Mouse (Mus musculus) heart, embryonic 13.5 days (tissue): ENCODE results near the gene Gclm. TPM values are rescaled to one million over a fixed set of nuclear protein-coding genes. Genes with fewer than 3 reads are reported as not detected.
"Not testable (repeated sequence)": the region's sequence is repeated elsewhere in the genome, so short reads cannot be mapped to it uniquely, and the experiment has no call there.

Experiments used
- ATAC-seq: fragments of 200-750 bp; cut with Nextera tagmentation; 2 replicates; pipeline ENCODE4 v1.8.0; 2017; ENCODE audit warnings: moderate TSS enrichment; ENCODE audit not compliant: insufficient number of reproducible peaks, low FRiP score, low TSS enrichment; ENCODE audit errors: extremely low read depth
- H3K27ac ChIP-seq: fragments of 300-500 bp; sonication (generic); replicated peaks from 2 replicates; pipeline ENCODE4 v1.5.1; 2015; ENCODE audit warnings: moderate library complexity, mild to moderate bottlenecking, inconsistent platforms
- H3K27me3 ChIP-seq: fragments of 300-500 bp; sonication (generic); replicated peaks from 2 replicates; pipeline ENCODE4 v1.6.1; 2015; ENCODE audit warnings: mild to moderate bottlenecking, inconsistent platforms
- H3K36me3 ChIP-seq: fragments of 300-500 bp; sonication (generic); 2 replicates; pipeline ENCODE4 v1.6.1; 2015; ENCODE audit warnings: mild to moderate bottlenecking, inconsistent platforms
- H3K4me1 ChIP-seq: fragments of 300-500 bp; sonication (generic); 2 replicates; pipeline ENCODE4 v1.6.1; 2015; ENCODE audit warnings: inconsistent platforms
- H3K4me2 ChIP-seq: fragments of 300-500 bp; sonication (generic); 2 replicates; pipeline ENCODE4 v1.6.1; 2015; ENCODE audit warnings: inconsistent platforms, mild to moderate bottlenecking, moderate library complexity
- H3K4me3 ChIP-seq: fragments of 300-500 bp; sonication (generic); 2 replicates; pipeline ENCODE4 v1.5.1; 2015; ENCODE audit warnings: moderate library complexity, mild to moderate bottlenecking, inconsistent platforms
- H3K9ac ChIP-seq: fragments of 300-500 bp; sonication (generic); 2 replicates; pipeline ENCODE4 v1.6.1; 2015; ENCODE audit warnings: inconsistent platforms, mild to moderate bottlenecking, moderate library complexity
- H3K9me3 ChIP-seq: fragments of 300-500 bp; sonication (generic); 2 replicates; pipeline ENCODE4 v1.6.1; 2016; ENCODE audit warnings: inconsistent platforms
- whole genome bisulfite sequencing: fragments of 180-500 bp; shearing (Covaris S2); methylation state at CpG from one replicate; pipeline ENCODE4 v1.1.7; 2015; ENCODE audit warnings: mixed read lengths; 5-methylcytosine and 5-hydroxymethylcytosine counted together
- polyA plus RNA-seq: library from polyadenylated mRNA; unstranded; fragments of >200 nt; fragmentation: Nextera tagmentation; extraction: Ambion mirVana; gene quantifications from 2 replicates; pipeline ENCODE4 v1.2.1, GENCODE M21; 2015

Gene Gclm
- polyA plus RNA-seq, 1 experiment from 2014 or later, result 90.0 TPM

GRCm38 (mm10) chr3:122243416-122244167 lies 1.8 kb upstream of the Gclm start:
- H3K9ac ChIP-seq, result peak overlapping the region; percentile 37; the same call in 1 of the 2 replicates
- H3K4me2 ChIP-seq, result peak overlapping the region; percentile 69
- no peak overlapping the region for H3K4me3 ChIP-seq
- WGBS, result 50% methylated on average over 14 of the region's 14 CpGs
- H3K27me3 ChIP-seq, result no peaks in the 10 kb centered on the region
- H3K27ac ChIP-seq, result peak overlapping the region; percentile 65
- H3K36me3 ChIP-seq, result no peaks in the 10 kb centered on the region
- H3K9me3 ChIP-seq, result no peaks in the 10 kb centered on the region
- ATAC-seq, result no peak
- H3K4me1 ChIP-seq, result peaks cover 31% of the 10 kb centered on the region

- Histone ChIP-seq H3K4me1 (peaks cover 31% of the 10 kb centered on the region), H3K27ac (peak overlapping the region; percentile 66), H3K36me3 (peaks cover 4% of the 10 kb centered on the region; the same call in 1 of the 2 replicates), H3K4me3 (peak overlapping the region; percentile 96), H3K9ac (peak overlapping the region; percentile 75), H3K27me3 (no peaks in the 10 kb centered on the region), H3K9me3 (no peaks in the 10 kb centered on the region), H3K4me2 (peak overlapping the region; percentile 69)
- no peak for ATAC-seq
- 60% methylated on average over 6 of the region's 6 CpGs for WGBS
Measured at GRCm38 (mm10) chr3:122244759-122245158, 598 bp upstream of the Gclm start.

GRCm38 (mm10) chr3:122245878-122246332 lies 548 bp downstream of the Gclm start:
- H3K27me3 ChIP-seq, result no peaks in the 10 kb centered on the region
- peak overlapping the region; percentile 95 for H3K27ac ChIP-seq
- WGBS, result under 1% methylated on average over 50 of the region's 50 CpGs
- ATAC-seq, result peak; percentile 20; the same call in 1 of the 2 replicates
- H3K9ac ChIP-seq, result peak overlapping the region; percentile 96
- peaks cover 31% of the 10 kb centered on the region for H3K4me1 ChIP-seq
- no peaks in the 10 kb centered on the region for H3K9me3 ChIP-seq
- H3K4me3 ChIP-seq, result peak overlapping the region; percentile 96
- peak overlapping the region; percentile 79 for H3K4me2 ChIP-seq
- H3K36me3 ChIP-seq, result peaks cover 4% of the 10 kb centered on the region; the same call in 1 of the 2 replicates

GRCm38 (mm10) chr3:122246406-122246805 lies 1.0 kb downstream of the Gclm start:
- H3K36me3 ChIP-seq, result peaks cover 5% of the 10 kb centered on the region; the same call in 1 of the 2 replicates
- peaks cover 31% of the 10 kb centered on the region for H3K4me1 ChIP-seq
- H3K9ac ChIP-seq, result peak overlapping the region; percentile 96
- no peak for ATAC-seq
- no peaks in the 10 kb centered on the region for H3K9me3 ChIP-seq
- peak overlapping the region; percentile 96 for H3K4me3 ChIP-seq
- H3K27me3 ChIP-seq, result no peaks in the 10 kb centered on the region
- H3K4me2 ChIP-seq, result peak overlapping the region; percentile 79
- peak overlapping the region; percentile 95 for H3K27ac ChIP-seq
- WGBS, result 27% methylated on average over 6 of the region's 6 CpGs

- Histone ChIP-seq H3K4me3 (peak overlapping the region; percentile 96), H3K4me2 (peak overlapping the region; percentile 79), H3K9me3 (no peaks in the 10 kb centered on the region), H3K36me3 (peaks cover 8% of the 10 kb centered on the region; the same call in 1 of the 2 replicates), H3K27me3 (no peaks in the 10 kb centered on the region), H3K9ac (peak overlapping the region; percentile 96), H3K4me1 (peaks cover 31% of the 10 kb centered on the region), H3K27ac (peak overlapping the region; percentile 95)
- peak; percentile 26; the same call in 1 of the 2 replicates for ATAC-seq
- WGBS, result 36% methylated on average over 12 of the region's 12 CpGs
Measured at GRCm38 (mm10) chr3:122246986-122247767, 1.8 kb downstream of the Gclm start.

GRCm38 (mm10) chr3:122247768-122248100 lies 2.4 kb downstream of the Gclm start:
- peak overlapping the region; percentile 79 for H3K4me2 ChIP-seq

GRCm38 (mm10) chr3:122252466-122253253 lies 7.3 kb downstream of the Gclm start:
- 27% methylated on average over 3 of the region's 3 CpGs for WGBS
- no peak for ATAC-seq

More at GRCm38 (mm10) chr3:122247768-122248100, 2.4 kb downstream of the Gclm start:
- Histone ChIP-seq H3K4me1 (peaks cover 29% of the 10 kb centered on the region), H3K9ac (peak overlapping the region; percentile 76; the same call in 1 of the 2 replicates), H3K36me3 (peaks cover 8% of the 10 kb centered on the region; the same call in 1 of the 2 replicates), H3K27ac (peak overlapping the region; percentile 95), H3K27me3 (no peaks in the 10 kb centered on the region), H3K9me3 (no peaks in the 10 kb centered on the region), H3K4me3 (peak overlapping the region; percentile 96)
- no peak for ATAC-seq
- WGBS, result 87% methylated on average over 2 of the region's 2 CpGs

GRCm38 (mm10) chr3:122254050-122254449 lies 8.7 kb downstream of the Gclm start:
- not testable (repeated sequence) for H3K27ac ChIP-seq, ATAC-seq, H3K9me3 ChIP-seq, H3K27me3 ChIP-seq, H3K4me3 ChIP-seq, H3K9ac ChIP-seq, H3K4me2 ChIP-seq, H3K4me1 ChIP-seq
- H3K36me3 ChIP-seq, result peaks cover 17% of the 10 kb centered on the region
- WGBS, result 54% methylated on average over 7 of the region's 7 CpGs

More at GRCm38 (mm10) chr3:122252466-122253253, 7.3 kb downstream of the Gclm start:
- peaks cover 12% of the 10 kb centered on the region for H3K36me3 ChIP-seq
- H3K4me2 ChIP-seq, result peak overlapping the region; percentile 2; the same call in 1 of the 2 replicates
- H3K27me3 ChIP-seq, result no peaks in the 10 kb centered on the region
- H3K9ac ChIP-seq, result no peak overlapping the region
- H3K27ac ChIP-seq, result no peak overlapping the region
- no peaks in the 10 kb centered on the region for H3K9me3 ChIP-seq
- H3K4me3 ChIP-seq, result no peak overlapping the region
- peaks cover 7% of the 10 kb centered on the region for H3K4me1 ChIP-seq

- Histone ChIP-seq H3K27me3 (no peaks in the 10 kb centered on the region), H3K4me3 (no peak overlapping the region), H3K9me3 (no peaks in the 10 kb centered on the region), H3K9ac (no peak overlapping the region), H3K4me1 (peaks cover 2% of the 10 kb centered on the region), H3K4me2 (no peak overlapping the region), H3K36me3 (peaks cover 17% of the 10 kb centered on the region), H3K27ac (no peak overlapping the region)
- ATAC-seq, result no peak
- 67% methylated on average over 5 of the region's 5 CpGs for WGBS
Measured at GRCm38 (mm10) chr3:122269986-122270385, 24.6 kb downstream of the Gclm start.

GRCm38 (mm10) chr3:122272565-122272964 lies 27.2 kb downstream of the Gclm start:
- Histone ChIP-seq H3K4me1 (peaks cover 27% of the 10 kb centered on the region), H3K36me3 (peaks cover 25% of the 10 kb centered on the region)
- H3K27me3 ChIP-seq, H3K9ac ChIP-seq, H3K4me2 ChIP-seq, H3K4me3 ChIP-seq, H3K9me3 ChIP-seq, ATAC-seq, H3K27ac ChIP-seq: not testable (repeated sequence)
- WGBS, result 92% methylated on average over 1 of the region's 1 CpGs
